Mouse (Mus musculus): ENCODE measurements around the gene Gm20388. TPM values are rescaled to one million over a fixed set of nuclear protein-coding genes. Genes with fewer than 3 reads are reported as not detected.
"Not testable (repeated sequence)": the region's sequence is repeated elsewhere in the genome, so short reads cannot be mapped to it uniquely, and the experiment has no call there.

Gm20388 gene
- polyA plus RNA-seq, 1 experiment: 18.7 TPM

DNA sequence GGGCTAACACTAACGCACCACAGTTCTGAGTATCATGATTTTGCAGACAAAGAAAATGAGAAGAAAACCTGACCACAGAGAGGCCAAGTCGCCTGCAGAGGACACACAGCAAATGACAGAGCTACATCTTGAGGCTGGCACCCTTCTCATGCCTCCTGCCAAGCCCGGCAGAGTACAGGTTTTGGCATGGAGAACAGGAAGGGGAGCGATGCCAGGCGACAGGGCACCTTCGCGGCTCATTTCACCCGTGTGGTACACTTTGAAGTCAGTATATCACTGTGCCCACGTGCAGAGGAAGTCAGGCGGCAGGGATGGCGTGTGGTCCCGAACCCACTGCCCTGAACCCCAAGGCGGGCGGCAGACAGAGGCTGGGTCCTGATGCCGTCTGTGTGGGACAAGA, 1750.0 kb downstream of the Gm20388 start:
- WGBS: 16% methylated on average over 15 of the region's 15 CpGs
- Histone ChIP-seq H3K27me3 (ENCODE audit: control insufficient read depth, insufficient read depth, low read length) (no peaks in the 10 kb centered on the region), H3K4me1 (ENCODE audit: control insufficient read depth, insufficient read depth, low read length) (peaks cover 8% of the 10 kb centered on the region), H3K4me3 (replicated peaks; ENCODE audit: insufficient read depth, low read depth, low read length) (no peak overlapping the region), H3K27ac (ENCODE audit: insufficient read depth, low read length) (no peak overlapping the region)
- TF ChIP-seq POLR2A (IDR thresholded peaks at IDR 0.05; ENCODE audit: borderline replicate concordance, insufficient read depth, low read length) (no peak), CTCF (IDR thresholded peaks at IDR 0.05; ENCODE audit: borderline replicate concordance, insufficient read depth, low read depth, low read length) (no peak)
- peak; percentile 48 to 65 for DNase-seq

DNA sequence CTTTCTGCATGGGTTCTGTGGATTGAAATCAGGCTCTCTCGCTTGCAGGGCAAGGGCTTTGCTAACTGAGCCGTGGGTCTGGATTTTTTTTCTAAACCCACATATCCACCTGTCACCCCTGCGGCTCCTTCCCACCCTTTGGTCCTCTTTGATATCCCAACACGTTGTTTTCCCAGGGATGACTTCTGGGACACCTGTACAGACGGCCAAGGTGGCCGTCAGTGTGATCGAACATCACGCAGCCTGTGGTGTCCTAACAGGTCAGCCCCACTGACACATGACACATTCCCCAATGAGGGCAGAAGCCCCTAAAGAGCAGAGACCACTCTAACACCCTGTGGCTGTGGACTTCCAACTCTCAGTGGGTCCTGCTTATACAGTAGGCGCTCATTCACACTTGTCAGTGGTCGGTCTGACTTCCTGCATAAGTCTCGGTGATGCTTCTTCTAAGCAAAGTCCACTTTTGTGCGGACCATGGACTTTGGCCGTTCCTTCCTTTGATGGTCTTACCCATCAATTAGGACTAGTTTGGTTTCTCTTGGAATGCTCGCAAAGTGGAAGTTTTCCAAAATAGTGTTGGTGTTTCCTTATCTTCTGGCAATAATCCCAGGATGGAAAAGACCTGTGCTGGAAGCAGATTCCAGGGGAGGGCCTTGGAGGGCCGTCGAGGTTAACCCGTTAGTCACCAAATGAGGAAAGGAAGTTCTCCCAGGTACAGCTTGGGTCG, 1751.2 kb downstream of the Gm20388 start:
- TF ChIP-seq CTCF (IDR thresholded peaks at IDR 0.05; ENCODE audit: borderline replicate concordance, insufficient read depth, low read depth, low read length) (no peak), POLR2A (IDR thresholded peaks at IDR 0.05; ENCODE audit: borderline replicate concordance, insufficient read depth, low read length) (no peak)
- 89% methylated on average over 18 of the region's 18 CpGs for WGBS
- no peak overlapping the region for H3K4me3 ChIP-seq (replicated peaks; ENCODE audit: insufficient read depth, low read depth, low read length)
- H3K4me1 ChIP-seq (ENCODE audit: control insufficient read depth, insufficient read depth, low read length): peaks cover 8% of the 10 kb centered on the region
- H3K27me3 ChIP-seq (ENCODE audit: control insufficient read depth, insufficient read depth, low read length): no peaks in the 10 kb centered on the region
- no peak overlapping the region for H3K27ac ChIP-seq (ENCODE audit: insufficient read depth, low read length)
- no peak for DNase-seq

DNA sequence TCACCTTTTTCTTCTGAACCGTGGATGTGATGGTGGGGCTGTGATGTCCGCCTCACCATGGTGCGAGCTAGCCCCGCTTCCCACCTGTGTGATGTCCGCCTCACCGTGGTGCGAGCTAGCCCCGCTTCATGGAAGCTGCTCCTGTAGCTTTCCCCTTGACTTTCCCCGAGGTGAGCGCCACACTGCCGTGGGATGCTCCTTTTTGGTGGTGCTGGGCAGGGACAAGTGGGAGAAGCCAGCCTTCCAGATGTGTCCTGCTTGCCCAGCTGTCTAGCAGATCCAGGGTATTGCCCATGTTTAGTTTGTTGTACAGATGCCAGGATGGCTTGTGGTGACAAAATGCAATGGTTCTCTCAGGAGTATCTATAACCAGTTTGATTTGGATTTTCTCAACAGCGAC, 1752.5 kb downstream of the Gm20388 start:
- WGBS: 96% methylated on average over 12 of the region's 12 CpGs
- H3K27ac ChIP-seq (ENCODE audit: insufficient read depth, low read length): no peak overlapping the region
- H3K4me1 ChIP-seq (ENCODE audit: control insufficient read depth, insufficient read depth, low read length): peaks cover 8% of the 10 kb centered on the region
- TF ChIP-seq POLR2A (IDR thresholded peaks at IDR 0.05; ENCODE audit: borderline replicate concordance, insufficient read depth, low read length): no peak
- TF ChIP-seq CTCF (IDR thresholded peaks at IDR 0.05; ENCODE audit: borderline replicate concordance, insufficient read depth, low read depth, low read length): no peak
- no peaks in the 10 kb centered on the region for H3K27me3 ChIP-seq (ENCODE audit: control insufficient read depth, insufficient read depth, low read length)
- H3K4me3 ChIP-seq (replicated peaks; ENCODE audit: insufficient read depth, low read depth, low read length): no peak overlapping the region
- DNase-seq: no peak

DNA sequence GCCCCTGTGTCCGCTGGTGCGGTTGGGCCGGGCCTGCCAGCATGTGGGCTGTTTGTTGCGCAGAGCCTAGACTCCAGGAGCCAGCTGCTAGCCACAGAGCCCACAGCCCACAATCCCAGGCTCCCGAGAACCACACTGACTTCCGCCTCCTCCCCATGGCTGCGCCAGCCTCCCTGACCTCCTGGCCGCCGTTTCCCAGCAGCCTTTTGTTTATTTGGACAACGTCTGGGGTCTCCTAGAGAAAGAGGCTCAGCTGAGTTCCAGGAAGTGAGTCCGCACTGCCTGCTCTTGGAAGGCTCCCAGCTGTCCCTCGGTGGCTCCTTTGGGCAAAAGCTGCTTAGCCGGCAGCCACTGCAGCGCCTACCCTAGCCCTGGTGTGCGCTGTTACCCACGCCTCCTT, 1754.7 kb downstream of the Gm20388 start:
- Histone ChIP-seq H3K27me3 (ENCODE audit: control insufficient read depth, insufficient read depth, low read length) (no peaks in the 10 kb centered on the region), H3K27ac (ENCODE audit: insufficient read depth, low read length) (no peak overlapping the region), H3K4me1 (ENCODE audit: control insufficient read depth, insufficient read depth, low read length) (peaks cover 18% of the 10 kb centered on the region), H3K4me3 (replicated peaks; ENCODE audit: insufficient read depth, low read depth, low read length) (no peak overlapping the region)
- TF ChIP-seq POLR2A (IDR thresholded peaks at IDR 0.05; ENCODE audit: borderline replicate concordance, insufficient read depth, low read length): no peak
- TF ChIP-seq CTCF (IDR thresholded peaks at IDR 0.05; ENCODE audit: borderline replicate concordance, insufficient read depth, low read depth, low read length): no peak
- DNase-seq: peak in 1 of 2 experiments; percentile 41
- 39% methylated on average over 16 of the region's 16 CpGs for WGBS

DNA sequence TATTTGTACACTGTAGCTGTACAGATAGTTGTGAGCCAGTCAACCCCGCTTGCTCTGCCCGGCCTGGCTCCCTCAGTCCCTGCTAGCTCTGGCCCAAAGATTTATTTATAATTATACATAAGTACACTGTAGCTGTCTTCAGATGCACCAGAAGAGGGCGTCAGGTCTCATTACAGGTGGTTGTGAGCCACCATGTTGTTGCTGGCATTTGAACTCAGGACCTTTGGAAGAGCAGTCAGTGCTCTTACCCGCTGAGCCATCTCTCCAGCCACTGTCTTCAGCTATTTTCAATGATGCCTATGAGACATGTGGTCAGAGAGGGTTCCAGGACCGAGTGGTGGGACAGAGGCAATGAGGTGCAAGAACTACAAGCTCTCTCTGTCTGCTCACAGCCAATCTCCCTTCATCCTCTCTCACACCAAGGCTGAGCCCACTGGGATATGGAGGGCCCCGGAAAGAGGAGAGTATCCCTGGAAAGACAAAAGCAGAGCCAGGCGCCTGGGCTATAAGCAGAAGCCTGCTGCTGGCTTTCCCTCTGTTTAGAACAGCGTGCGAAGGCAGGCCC, 1757.4 kb downstream of the Gm20388 start:
- 76% methylated on average over 9 of the region's 9 CpGs for WGBS
- DNase-seq; H3K4me3 ChIP-seq (replicated peaks; ENCODE audit: insufficient read depth, low read depth, low read length); H3K27me3 ChIP-seq (ENCODE audit: control insufficient read depth, insufficient read depth, low read length); H3K27ac ChIP-seq (ENCODE audit: insufficient read depth, low read length): not testable (repeated sequence)
- peaks cover 14% of the 10 kb centered on the region for H3K4me1 ChIP-seq (ENCODE audit: control insufficient read depth, insufficient read depth, low read length)

DNA sequence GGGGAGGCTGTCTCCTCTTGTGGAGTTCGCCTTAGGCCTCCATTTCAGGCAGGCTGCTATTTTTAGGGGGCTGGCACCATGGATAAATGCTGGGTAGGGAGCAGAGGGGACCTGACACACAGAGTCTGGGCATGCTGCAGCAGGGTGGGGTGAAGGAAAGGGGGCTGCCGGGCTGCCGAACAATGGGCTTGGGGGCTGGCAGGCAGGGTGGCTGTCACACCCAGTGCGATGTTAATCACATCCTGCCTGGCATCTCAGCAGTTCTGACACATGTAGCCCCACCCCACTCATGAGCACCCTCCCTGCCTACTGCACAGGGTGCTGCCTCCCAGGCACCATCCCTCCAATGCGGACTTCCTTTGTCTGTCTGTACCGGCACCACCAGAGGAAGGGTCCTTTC, 1757.9 kb downstream of the Gm20388 start:
- peaks cover 14% of the 10 kb centered on the region for H3K4me1 ChIP-seq (ENCODE audit: control insufficient read depth, insufficient read depth, low read length)
- H3K4me3 ChIP-seq (replicated peaks; ENCODE audit: insufficient read depth, low read depth, low read length): no peak overlapping the region
- TF ChIP-seq POLR2A (IDR thresholded peaks at IDR 0.05; ENCODE audit: borderline replicate concordance, insufficient read depth, low read length) (no peak), CTCF (IDR thresholded peaks at IDR 0.05; ENCODE audit: borderline replicate concordance, insufficient read depth, low read depth, low read length) (no peak)
- WGBS: 40% methylated on average over 6 of the region's 6 CpGs
- no peaks in the 10 kb centered on the region for H3K27me3 ChIP-seq (ENCODE audit: control insufficient read depth, insufficient read depth, low read length)
- no peak overlapping the region for H3K27ac ChIP-seq (ENCODE audit: insufficient read depth, low read length)
- DNase-seq: no peak

DNA sequence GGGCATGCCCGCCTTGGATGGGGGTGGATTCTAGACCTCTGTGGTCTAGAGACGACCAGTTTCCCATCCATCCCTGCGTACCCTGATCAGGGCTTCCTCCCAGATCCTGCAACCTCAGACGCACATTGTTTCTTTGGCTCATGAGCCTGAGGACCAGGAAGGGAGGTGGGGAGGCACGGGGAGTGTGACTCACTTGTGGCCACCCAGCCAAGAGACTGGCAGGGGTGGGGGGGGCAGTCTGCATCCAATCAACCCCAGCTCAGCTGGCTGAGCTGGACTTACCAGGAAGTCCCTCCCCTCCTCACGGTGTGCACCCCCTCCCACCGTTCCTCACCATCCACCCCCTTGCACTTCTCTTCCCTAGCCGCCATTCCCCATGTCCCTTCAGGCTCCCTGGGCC, 1758.6 kb downstream of the Gm20388 start:
- TF ChIP-seq CTCF (IDR thresholded peaks at IDR 0.05; ENCODE audit: borderline replicate concordance, insufficient read depth, low read depth, low read length) (no peak), POLR2A (IDR thresholded peaks at IDR 0.05; ENCODE audit: borderline replicate concordance, insufficient read depth, low read length) (no peak)
- Histone ChIP-seq H3K27me3 (ENCODE audit: control insufficient read depth, insufficient read depth, low read length) (no peaks in the 10 kb centered on the region), H3K27ac (ENCODE audit: insufficient read depth, low read length) (no peak overlapping the region), H3K4me1 (ENCODE audit: control insufficient read depth, insufficient read depth, low read length) (peaks cover 14% of the 10 kb centered on the region), H3K4me3 (replicated peaks; ENCODE audit: insufficient read depth, low read depth, low read length) (no peak overlapping the region)
- DNase-seq: peak in 1 of 2 experiments; percentile 47
- 31% methylated on average over 8 of the region's 8 CpGs for WGBS

DNA sequence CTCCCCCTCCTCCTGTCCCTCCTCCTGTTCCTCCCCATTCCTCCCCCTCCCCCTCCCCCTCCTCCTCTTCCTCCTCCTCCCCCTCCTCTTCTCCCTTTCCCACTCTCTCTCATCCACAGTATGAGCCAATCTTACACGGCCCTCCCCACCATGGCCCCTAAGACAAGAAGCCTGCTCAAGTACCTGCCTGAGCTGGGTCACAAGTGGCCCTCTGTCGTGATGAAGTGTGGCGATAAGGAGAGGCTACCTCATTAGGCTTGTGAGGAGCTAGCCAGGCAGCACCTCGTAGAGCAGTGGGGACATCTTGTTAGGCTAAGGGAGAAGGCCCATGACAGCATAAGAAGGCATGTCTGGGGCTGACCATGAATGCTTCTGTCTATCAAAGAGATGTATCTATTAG, 1762.5 kb downstream of the Gm20388 start:
- no peaks in the 10 kb centered on the region for H3K27me3 ChIP-seq (ENCODE audit: control insufficient read depth, insufficient read depth, low read length)
- H3K4me1 ChIP-seq (ENCODE audit: control insufficient read depth, insufficient read depth, low read length): peaks cover 14% of the 10 kb centered on the region
- DNase-seq: no peak
- H3K4me3 ChIP-seq (replicated peaks; ENCODE audit: insufficient read depth, low read depth, low read length): no peak overlapping the region
- TF ChIP-seq CTCF (IDR thresholded peaks at IDR 0.05; ENCODE audit: borderline replicate concordance, insufficient read depth, low read depth, low read length) (no peak), POLR2A (IDR thresholded peaks at IDR 0.05; ENCODE audit: borderline replicate concordance, insufficient read depth, low read length) (no peak)
- WGBS: 86% methylated on average over 4 of the region's 4 CpGs
- no peak overlapping the region for H3K27ac ChIP-seq (ENCODE audit: insufficient read depth, low read length)
